Mouse (Mus musculus) kidney, embryonic 14.5 days (tissue): ENCODE measurements around the gene Ufc1. TPM values are rescaled to one million over a fixed set of nuclear protein-coding genes. Genes with fewer than 3 reads are reported as not detected.

Experiments used
- ATAC-seq: fragments of 200-750 bp; cut with Nextera tagmentation; 2 replicates; pipeline ENCODE4 v1.8.0; 2017; ENCODE audit warnings: moderate number of reproducible peaks, mild to moderate bottlenecking, moderate TSS enrichment, moderate library complexity; ENCODE audit not compliant: low FRiP score, low TSS enrichment
- H3K27ac ChIP-seq: fragments of 300-500 bp; sonication (generic); 2 replicates; pipeline ENCODE4 v1.5.1; 2014; ENCODE audit warnings: low read depth, mild to moderate bottlenecking, low read length, moderate library complexity, mixed read lengths
- H3K27me3 ChIP-seq: fragments of 300-500 bp; sonication (generic); 2 replicates; pipeline ENCODE4 v1.6.1; 2014; ENCODE audit warnings: mild to moderate bottlenecking, low read length; ENCODE audit not compliant: control insufficient read depth, insufficient read depth
- H3K36me3 ChIP-seq: fragments of 300-500 bp; sonication (generic); 2 replicates; pipeline ENCODE4 v1.6.1; 2014; ENCODE audit warnings: low read length, mixed read lengths; ENCODE audit not compliant: control insufficient read depth, insufficient read depth
- H3K4me1 ChIP-seq: fragments of 300-500 bp; sonication (generic); 2 replicates; pipeline ENCODE4 v1.6.1; 2014; ENCODE audit warnings: low read length, mixed read lengths; ENCODE audit not compliant: control insufficient read depth, insufficient read depth
- H3K4me2 ChIP-seq: fragments of 300-500 bp; sonication (generic); replicated peaks from 2 replicates; pipeline ENCODE4 v1.6.1; 2014; ENCODE audit warnings: low read depth, mild to moderate bottlenecking, low read length
- H3K4me3 ChIP-seq: fragments of 300-500 bp; sonication (generic); 2 replicates; pipeline ENCODE4 v1.5.1; 2014; ENCODE audit warnings: mild to moderate bottlenecking, low read length
- H3K9ac ChIP-seq: fragments of 300-500 bp; sonication (generic); 2 replicates; pipeline ENCODE4 v1.6.1; 2014; ENCODE audit warnings: low read depth, mild to moderate bottlenecking, low read length, moderate library complexity
- H3K9me3 ChIP-seq: fragments of 300-500 bp; sonication (generic); 2 replicates; pipeline ENCODE4 v1.6.1; 2016; ENCODE audit warnings: low read length; ENCODE audit not compliant: control insufficient read depth
- WGBS: fragments of 180-500 bp; shearing (Covaris S2); extraction: QIAGEN DNeasy Blood & Tissue Kit; methylation state at CpG from one replicate; pipeline ENCODE4 v1.1.7; 2014; 5-methylcytosine and 5-hydroxymethylcytosine counted together
- polyA plus RNA-seq: library from polyadenylated mRNA; unstranded; fragments of >200 nt; fragmentation: Nextera tagmentation; extraction: Ambion mirVana; gene quantifications from 2 replicates; pipeline ENCODE4 v1.2.1, GENCODE M21; 2014

Ufc1 gene
- polyA plus RNA-seq, result 114 and 123 TPM in 2 replicates

GRCm38 (mm10) chr1:171294298-171295062, at the start of gene Ufc1:
TSS of gene Ufc1 (minus strand) at chr1:171295024.
- Histone ChIP-seq H3K4me3 (peak within 1 kb of the TSS; percentile 77), H3K9ac (peak within 1 kb of the TSS; percentile 72), H3K4me2 (peak within 1 kb of the TSS; percentile 68), H3K36me3 (peaks cover 6% of the 10 kb centered on the region), H3K4me1 (peaks cover 8% of the 10 kb centered on the region; the same call in 1 of the 2 replicates), H3K27ac (peak within 1 kb of the TSS; percentile 94), H3K9me3 (no peaks in the 10 kb centered on the region), H3K27me3 (no peaks in the 10 kb centered on the region; the same call in 1 of the 2 replicates)
- peak; percentile 78 for ATAC-seq
- under 1% methylated on average over 42 of the region's 42 CpGs for WGBS

GRCm38 (mm10) chr1:171343922-171344677, 49.3 kb upstream of the Ufc1 start:
- H3K9me3 ChIP-seq, result peaks cover 6% of the 10 kb centered on the region; the same call in 1 of the 2 replicates
- H3K27me3 ChIP-seq, result no peaks in the 10 kb centered on the region
- H3K4me3 ChIP-seq, result peak overlapping the region; percentile 91
- no peak overlapping the region for H3K27ac ChIP-seq
- peaks cover 16% of the 10 kb centered on the region; the same call in 1 of the 2 replicates for H3K4me1 ChIP-seq
- H3K4me2 ChIP-seq, result peak overlapping the region; percentile 61
- H3K9ac ChIP-seq, result peak overlapping the region; percentile 84; the same call in 1 of the 2 replicates
- WGBS, result 81% methylated on average over 9 of the region's 9 CpGs
- peaks cover 38% of the 10 kb centered on the region for H3K36me3 ChIP-seq
- no peak for ATAC-seq

DNA sequence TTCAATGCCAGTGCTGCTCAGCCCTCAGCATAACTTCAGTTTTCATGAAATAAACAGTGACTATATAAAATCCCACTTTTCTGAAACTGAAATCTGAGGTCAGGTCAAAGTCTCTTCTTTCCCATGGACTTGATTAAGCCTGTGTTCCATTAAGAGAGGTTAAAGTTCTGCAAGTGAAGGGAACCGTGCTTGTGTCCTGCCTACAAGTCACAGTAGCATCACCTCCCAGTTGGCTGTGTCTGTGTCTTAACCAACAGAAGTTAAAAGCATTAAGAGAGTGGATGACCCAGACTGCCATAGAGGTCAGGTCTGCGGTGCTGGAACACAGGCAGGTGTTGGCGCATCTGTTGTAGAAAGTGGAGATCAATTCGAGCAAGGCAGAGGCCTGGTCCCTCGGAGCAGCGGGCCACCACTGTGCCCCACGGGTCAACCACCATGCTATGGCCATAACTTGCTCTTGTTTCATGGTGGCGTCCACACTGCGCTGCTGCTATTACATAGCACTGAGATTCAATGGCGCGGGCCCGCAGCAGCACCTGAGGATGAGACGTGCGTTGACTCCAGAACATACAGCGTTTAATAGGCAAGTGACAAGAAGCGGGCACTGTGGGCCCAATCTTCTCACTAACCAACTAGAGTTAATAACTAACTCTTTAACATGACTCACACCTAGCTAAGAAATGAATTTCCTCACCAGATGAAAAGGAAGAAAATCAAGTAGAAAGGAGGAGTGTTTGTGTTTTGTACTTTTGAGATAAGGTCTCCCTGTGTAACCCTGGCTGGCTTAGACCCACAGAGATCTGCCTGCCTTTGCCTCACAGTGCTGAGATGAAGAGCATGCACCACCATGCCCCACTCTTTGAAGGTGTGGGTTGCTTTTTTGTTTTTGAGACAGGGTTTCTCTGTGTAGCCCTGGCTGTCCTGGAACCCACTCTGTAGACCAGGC, 47.7 kb upstream of the Ufc1 start:
- no peak for ATAC-seq
- Histone ChIP-seq H3K27ac (no peak overlapping the region), H3K9ac (no peak overlapping the region), H3K4me1 (peaks cover 16% of the 10 kb centered on the region; the same call in 1 of the 2 replicates), H3K36me3 (peaks cover 51% of the 10 kb centered on the region), H3K9me3 (peaks cover 6% of the 10 kb centered on the region; the same call in 1 of the 2 replicates), H3K27me3 (no peaks in the 10 kb centered on the region), H3K4me3 (no peak overlapping the region), H3K4me2 (no peak overlapping the region)
- WGBS, result 93% methylated on average over 16 of the region's 16 CpGs

DNA sequence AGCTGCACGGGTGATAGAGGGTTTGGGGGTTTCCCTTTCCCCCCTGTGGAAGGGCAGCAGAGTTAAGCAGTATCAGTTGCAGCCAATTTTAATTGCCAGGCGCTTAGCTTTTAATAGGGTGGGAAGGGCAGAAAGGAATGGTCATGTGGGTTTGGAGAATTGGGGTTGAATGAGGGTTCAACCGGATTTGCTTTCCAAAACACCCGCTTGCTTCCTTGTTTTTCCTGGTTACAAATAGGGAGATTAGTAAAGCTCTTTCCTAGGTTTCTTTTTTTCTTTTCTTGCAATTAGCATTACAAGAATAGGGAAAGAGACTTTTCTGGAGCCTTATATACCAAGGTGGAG, 35.4 kb upstream of the Ufc1 start:
- Histone ChIP-seq H3K4me3 (peak overlapping the region; percentile 87), H3K9me3 (no peaks in the 10 kb centered on the region), H3K27ac (peak overlapping the region; percentile 99), H3K4me1 (peaks cover 21% of the 10 kb centered on the region), H3K4me2 (peak overlapping the region; percentile 76), H3K27me3 (no peaks in the 10 kb centered on the region), H3K9ac (peak overlapping the region; percentile 93), H3K36me3 (peaks cover 8% of the 10 kb centered on the region)
- 0% methylated on average over 4 of the region's 4 CpGs for WGBS
- no peak for ATAC-seq

DNA sequence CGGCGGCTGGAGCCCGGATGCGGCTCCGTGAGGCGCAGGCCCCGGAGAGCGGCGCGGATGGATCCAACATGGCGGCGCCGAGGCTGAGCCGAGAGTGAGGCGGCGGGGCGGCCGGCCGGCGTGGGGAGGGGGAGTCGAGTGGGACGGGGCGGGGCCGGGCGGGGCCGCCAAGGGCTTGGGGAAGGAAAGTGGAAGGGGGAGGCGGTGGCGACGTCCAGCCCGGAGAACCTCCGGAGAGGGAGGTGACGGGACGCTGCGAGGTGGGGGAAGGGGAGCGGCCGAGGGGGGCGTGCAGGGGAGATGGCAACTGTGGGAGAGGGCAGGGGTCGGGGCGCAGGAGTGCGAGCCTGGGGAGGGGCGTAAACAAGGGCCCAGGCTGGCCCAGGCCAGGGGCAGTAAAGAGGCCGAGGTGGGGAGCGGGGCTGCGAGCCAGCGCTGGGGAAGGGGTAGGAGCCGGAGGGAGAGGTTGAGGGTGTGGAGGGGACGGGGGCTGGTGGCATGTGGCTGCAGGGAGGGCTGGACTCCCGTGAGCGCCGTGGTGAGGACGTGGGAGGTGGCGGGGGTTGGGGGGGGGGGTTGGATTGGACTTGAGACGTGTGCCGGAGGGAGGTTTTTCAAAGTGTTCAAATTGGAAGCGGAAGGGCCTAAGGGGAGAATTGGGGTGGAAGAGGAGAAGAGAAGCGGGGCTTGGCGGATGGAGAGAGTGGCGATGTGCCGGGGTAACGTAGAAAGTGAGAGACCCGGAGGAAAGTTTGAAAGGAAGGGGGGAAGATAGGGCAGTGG, 34.8 kb upstream of the Ufc1 start:
- H3K27me3 ChIP-seq, result no peaks in the 10 kb centered on the region
- H3K4me1 ChIP-seq, result peaks cover 21% of the 10 kb centered on the region
- H3K27ac ChIP-seq, result peak overlapping the region; percentile 99
- H3K9me3 ChIP-seq, result no peaks in the 10 kb centered on the region
- H3K9ac ChIP-seq, result peak overlapping the region; percentile 93
- peak; percentile 91 for ATAC-seq
- peaks cover 8% of the 10 kb centered on the region for H3K36me3 ChIP-seq
- peak overlapping the region; percentile 87 for H3K4me3 ChIP-seq
- peak overlapping the region; percentile 76 for H3K4me2 ChIP-seq
- WGBS, result under 1% methylated on average over 59 of the region's 61 CpGs

DNA sequence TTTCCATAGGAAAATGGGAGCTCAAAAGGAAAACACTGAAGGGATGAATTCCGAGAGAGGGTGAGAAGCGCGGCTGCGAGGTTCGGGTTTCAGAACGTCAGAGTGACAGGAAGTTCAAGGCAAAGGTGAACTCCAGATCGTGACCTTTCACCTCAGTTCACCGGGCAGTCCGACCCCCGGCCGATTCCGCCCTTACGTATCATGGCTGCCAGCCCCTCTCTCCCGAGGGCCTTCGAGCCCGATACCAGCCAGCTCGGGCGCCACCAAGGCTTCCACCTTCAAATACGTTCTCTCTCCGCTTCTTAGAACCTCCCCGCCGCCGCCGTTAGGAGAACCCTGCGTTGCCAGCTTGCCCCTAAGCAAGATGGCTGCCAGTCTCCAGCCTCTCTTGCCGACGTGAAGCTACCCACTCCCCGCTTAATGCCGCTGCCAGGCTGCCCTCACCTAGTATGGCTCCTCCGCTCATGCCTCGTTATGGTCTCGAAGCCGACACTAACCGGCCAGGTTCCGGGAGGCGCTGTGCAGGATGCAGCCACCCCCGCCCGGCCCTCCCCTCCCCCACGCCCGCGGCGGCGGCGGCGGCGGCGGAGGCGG, 34.1 kb upstream of the Ufc1 start, which contains the start of gene Dedd:
Gene Dedd (plus strand): TSS at position 307 of the 594 bp plus-strand sequence.
- Histone ChIP-seq H3K36me3 (peaks cover 8% of the 10 kb centered on the region), H3K9ac (peak within 1 kb of the TSS; percentile 93), H3K4me2 (peak within 1 kb of the TSS; percentile 76), H3K4me3 (peak within 1 kb of the TSS; percentile 87), H3K9me3 (no peaks in the 10 kb centered on the region), H3K4me1 (peaks cover 21% of the 10 kb centered on the region), H3K27ac (peak within 1 kb of the TSS; percentile 99), H3K27me3 (no peaks in the 10 kb centered on the region)
- ATAC-seq, result peak; percentile 92
- WGBS, result under 1% methylated on average over 39 of the region's 48 CpGs

DNA sequence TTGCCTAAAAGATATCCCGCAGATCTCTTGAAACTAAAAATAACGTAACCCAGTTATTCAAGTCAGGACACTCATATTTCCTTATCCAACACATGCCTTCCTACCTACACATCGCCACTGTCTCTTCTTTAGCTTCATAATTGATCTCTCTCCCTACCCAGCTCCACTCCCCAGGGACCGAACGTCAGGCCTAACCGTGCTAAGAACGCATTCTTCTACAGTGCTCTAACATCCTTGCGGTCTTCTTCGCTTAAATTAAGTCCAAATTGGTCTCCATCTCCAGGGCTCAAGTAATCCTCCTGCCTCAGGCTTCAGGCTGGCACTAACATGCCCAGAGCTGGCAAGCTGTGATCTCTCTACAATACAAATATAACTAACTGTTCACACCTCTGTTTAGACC, 33.4 kb upstream of the Ufc1 start:
- peaks cover 21% of the 10 kb centered on the region for H3K4me1 ChIP-seq
- peak overlapping the region; percentile 93; the same call in 1 of the 2 replicates for H3K9ac ChIP-seq
- H3K4me3 ChIP-seq, result peak overlapping the region; percentile 87
- peak overlapping the region; percentile 76 for H3K4me2 ChIP-seq
- WGBS, result 30% methylated on average over 9 of the region's 9 CpGs
- no peak for ATAC-seq
- peaks cover 4% of the 10 kb centered on the region for H3K36me3 ChIP-seq
- no peaks in the 10 kb centered on the region for H3K27me3 ChIP-seq
- H3K27ac ChIP-seq, result peak overlapping the region; percentile 99; the same call in 1 of the 2 replicates
- H3K9me3 ChIP-seq, result no peaks in the 10 kb centered on the region
